8 mouse cellular contexts compared by ENCODE assay signal in the genomic region with DNA sequence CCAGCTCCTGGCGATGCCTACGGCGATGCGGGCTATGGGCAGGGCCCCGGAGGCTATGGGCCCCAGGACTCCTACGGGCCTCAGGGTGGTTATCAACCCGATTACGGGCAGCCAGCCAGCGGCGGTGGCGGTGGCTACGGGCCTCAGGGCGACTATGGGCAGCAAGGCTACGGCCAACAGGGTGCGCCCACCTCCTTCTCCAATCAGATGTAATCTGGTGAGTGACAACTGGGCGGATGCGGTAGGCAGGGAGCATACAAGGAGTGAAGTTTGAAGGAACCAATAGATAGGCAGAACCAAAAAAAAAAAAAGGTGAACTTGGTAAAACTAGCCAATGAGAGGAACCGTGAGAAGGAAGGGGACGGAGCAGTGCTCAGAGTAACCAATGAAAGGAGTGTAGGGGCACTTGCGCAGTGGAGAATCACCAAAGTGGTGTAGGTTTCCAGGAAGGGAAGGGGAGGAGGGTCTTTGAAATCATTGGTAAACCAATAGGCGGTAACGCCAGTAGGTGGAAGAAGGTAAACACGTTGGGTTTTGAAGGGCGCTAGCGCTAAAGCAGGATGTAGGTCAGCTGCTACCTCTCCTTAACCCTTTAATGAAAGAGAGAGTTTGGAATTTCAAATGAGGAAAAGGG. TPM values are rescaled to one million over a fixed set of nuclear protein-coding genes. Genes with fewer than 3 reads are reported as not detected.
A peak's percentile ranks its signal among the peaks of the same experiment; 100 is the strongest.
DNase-seq lines count a peak whose midpoint lies in the region; ATAC-seq and TF ChIP-seq lines count a peak whose summit lies in the region.

No protein-coding gene starts in this region.

- no peaks in the 10 kb centered on the region for H3K36me3 ChIP-seq in intestine, embryonic 16.5 days (ENCODE audit: control insufficient read depth, insufficient read depth, low read length)
- H3K36me3 ChIP-seq in limb, embryonic 13.5 days, result no peaks in the 10 kb centered on the region
- no peaks in the 10 kb centered on the region for H3K36me3 ChIP-seq in midbrain, embryonic 15.5 days (replicated peaks)
- no peaks in the 10 kb centered on the region for H3K36me3 ChIP-seq in spleen, adult 2 months (ENCODE audit: control insufficient read depth, insufficient read depth, low read length)

- H3K27ac ChIP-seq in intestine, embryonic 16.5 days (ENCODE audit: low read length), result peak overlapping the region; percentile 74
- H3K27ac ChIP-seq in limb, embryonic 13.5 days, result peak overlapping the region; percentile 61
- peak overlapping the region; percentile 78 for H3K27ac ChIP-seq in midbrain, embryonic 15.5 days
- peak overlapping the region; percentile 97 for H3K27ac ChIP-seq in spleen, adult 2 months (ENCODE audit: insufficient read depth, low read length)

- intact Hi-C loops in left cerebral cortex, postnatal 36 days (cut with DNase I), result loop anchor here (5.0 kb wide), 1 partner anchor 176 kb away; no protein-coding TSS in a partner anchor

- WGBS in intestine, embryonic 16.5 days, result 19% methylated on average over 25 of the region's 25 CpGs
- 12% methylated on average over 25 of the region's 25 CpGs for WGBS in limb, embryonic 13.5 days
- WGBS in midbrain, embryonic 15.5 days, result 24% methylated on average over 25 of the region's 25 CpGs
- 30% methylated on average over 25 of the region's 25 CpGs for WGBS in spleen, adult 2 months

- peak; percentile 79 for DNase-seq in left cerebral cortex, adult 11 months (ENCODE audit: low spot score)
- DNase-seq in left cerebral cortex, postnatal 36 days (ENCODE audit: low spot score in 2 of 2), result no peak
- DNase-seq in embryo, embryonic 9.5 days (ENCODE audit: extremely low spot score), result peak; percentile 77
- DNase-seq in gastrocnemius, postnatal 4 days (ENCODE audit: low spot score in 2 of 2), result peak; percentile 45 to 77
- peak; percentile 76 to 91 for DNase-seq in spleen, adult 2 months (ENCODE audit: low read depth in 1 of 2, low spot score in 2 of 2)

- H3K4me1 ChIP-seq in intestine, embryonic 16.5 days (ENCODE audit: control insufficient read depth, insufficient read depth, low read length), result no peaks in the 10 kb centered on the region
- no peaks in the 10 kb centered on the region for H3K4me1 ChIP-seq in limb, embryonic 13.5 days
- H3K4me1 ChIP-seq in midbrain, embryonic 15.5 days, result peaks cover 6% of the 10 kb centered on the region; the same call in 1 of the 2 replicates
- H3K4me1 ChIP-seq in spleen, adult 2 months (ENCODE audit: control insufficient read depth, insufficient read depth, insufficient read length), result peaks cover 10% of the 10 kb centered on the region

- peak; percentile 98 for ATAC-seq in intestine, embryonic 16.5 days
- peak; percentile 98 for ATAC-seq in limb, embryonic 13.5 days (ENCODE audit: low FRiP score, low read depth)
- peak; percentile 97 for ATAC-seq in midbrain, embryonic 15.5 days (replicated peaks)

- H3K27me3 ChIP-seq in intestine, embryonic 16.5 days (replicated peaks; ENCODE audit: control insufficient read depth, insufficient read depth, low read length), result no peaks in the 10 kb centered on the region
- no peaks in the 10 kb centered on the region for H3K27me3 ChIP-seq in limb, embryonic 13.5 days
- no peaks in the 10 kb centered on the region for H3K27me3 ChIP-seq in midbrain, embryonic 15.5 days (replicated peaks)
- H3K27me3 ChIP-seq in spleen, adult 2 months (ENCODE audit: control insufficient read depth, insufficient read depth, low read length), result no peaks in the 10 kb centered on the region

- TF ChIP-seq POLR2A in spleen, adult 2 months (IDR thresholded peaks at IDR 0.05; ENCODE audit: low read depth, low read length), result peak; percentile 74

- H3K4me3 ChIP-seq in intestine, embryonic 16.5 days (ENCODE audit: low read length), result peak overlapping the region; percentile 56
- peak overlapping the region; percentile 51 for H3K4me3 ChIP-seq in limb, embryonic 13.5 days
- peak overlapping the region; percentile 33 for H3K4me3 ChIP-seq in midbrain, embryonic 15.5 days
- H3K4me3 ChIP-seq in spleen, adult 2 months (ENCODE audit: extremely low read depth, insufficient read depth, insufficient read length), result peak overlapping the region; percentile 60

- TF ChIP-seq CTCF in spleen, adult 2 months (IDR thresholded peaks at IDR 0.05; ENCODE audit: extremely low read depth, insufficient read depth, insufficient read length, insufficient replicate concordance), result no peak

- H3K4me2 ChIP-seq in intestine, embryonic 16.5 days (ENCODE audit: low read depth, low read length), result peak overlapping the region; percentile 54
- H3K4me2 ChIP-seq in limb, embryonic 13.5 days (replicated peaks), result peak overlapping the region; percentile 62
- H3K4me2 ChIP-seq in midbrain, embryonic 15.5 days, result peak overlapping the region; percentile 53

- no peaks in the 10 kb centered on the region for H3K9me3 ChIP-seq in intestine, embryonic 16.5 days (ENCODE audit: control insufficient read depth, low read length)
- H3K9me3 ChIP-seq in limb, embryonic 13.5 days, result no peaks in the 10 kb centered on the region
- no peaks in the 10 kb centered on the region for H3K9me3 ChIP-seq in midbrain, embryonic 15.5 days

- H3K9ac ChIP-seq in intestine, embryonic 16.5 days (ENCODE audit: low read depth, low read length), result peak overlapping the region; percentile 79
- H3K9ac ChIP-seq in limb, embryonic 13.5 days, result peak overlapping the region; percentile 69
- no peak overlapping the region; the same call in 1 of the 2 replicates for H3K9ac ChIP-seq in midbrain, embryonic 15.5 days

RNA-seq across cellular contexts. Expression of gene Prickle3, which starts 8.3 kb away (rescaled TPM):
- total RNA-seq in left cerebral cortex, postnatal 36 days (2021), result 1 to 10 TPM; 1.4 to 3.0 TPM
- total RNA-seq in gastrocnemius, postnatal 4 days (2021), result 1 to 10 TPM; 8.9 to 9.5 TPM
- polyA plus RNA-seq in intestine, embryonic 16.5 days (2015; fragmentation: Nextera tagmentation; extraction: Ambion mirVana), result 7.6 TPM in 2 replicates
- polyA plus RNA-seq in limb, embryonic 13.5 days (2015; fragmentation: Nextera tagmentation; extraction: Ambion mirVana), result 9.6 and 10.0 TPM in 2 replicates
- 1.6 and 1.7 TPM in 2 replicates for polyA plus RNA-seq in midbrain, embryonic 15.5 days (2015; fragmentation: Nextera tagmentation; extraction: Ambion mirVana)
- polyA plus RNA-seq in spleen, adult 2 months (2012; rRNA removed), result 27.1 and 30.6 TPM in 2 replicates

RNA-seq across cellular contexts. Expression of gene Syp, which starts 10.5 kb away (rescaled TPM):
- 1,000 to 10,000 TPM; 1,776 to 2,090 TPM for total RNA-seq in left cerebral cortex, postnatal 36 days (2021)
- under 1 TPM; 0.83 to 0.98 TPM for total RNA-seq in gastrocnemius, postnatal 4 days (2021)
- polyA plus RNA-seq in intestine, embryonic 16.5 days (2015; fragmentation: Nextera tagmentation; extraction: Ambion mirVana), result 6.0 and 6.2 TPM in 2 replicates
- 0.93 and 1.4 TPM in 2 replicates for polyA plus RNA-seq in limb, embryonic 13.5 days (2015; fragmentation: Nextera tagmentation; extraction: Ambion mirVana)
- 176 and 179 TPM in 2 replicates for polyA plus RNA-seq in midbrain, embryonic 15.5 days (2015; fragmentation: Nextera tagmentation; extraction: Ambion mirVana)
- polyA plus RNA-seq in spleen, adult 2 months (2012; rRNA removed), result 2.4 and 3.2 TPM in 2 replicates

RNA-seq across cellular contexts. Expression of gene Plp2, which starts 22.4 kb away (rescaled TPM):
- total RNA-seq in left cerebral cortex, postnatal 36 days (2021), result 1 to 10 TPM; 8.4 to 9.1 TPM
- 100 to 1,000 TPM in 1 of 2 experiments, 10 to 100 TPM in 1; 82.9 to 104 TPM for total RNA-seq in gastrocnemius, postnatal 4 days (2021)
- polyA plus RNA-seq in intestine, embryonic 16.5 days (2015; fragmentation: Nextera tagmentation; extraction: Ambion mirVana), result 187 and 205 TPM in 2 replicates
- polyA plus RNA-seq in limb, embryonic 13.5 days (2015; fragmentation: Nextera tagmentation; extraction: Ambion mirVana), result 108 and 114 TPM in 2 replicates
- polyA plus RNA-seq in midbrain, embryonic 15.5 days (2015; fragmentation: Nextera tagmentation; extraction: Ambion mirVana), result 17.5 and 19.7 TPM in 2 replicates
- 88.2 and 90.0 TPM in 2 replicates for polyA plus RNA-seq in spleen, adult 2 months (2012; rRNA removed)

RNA-seq across cellular contexts. Expression of gene Magix, which starts 32.3 kb away (rescaled TPM):
- under 1 TPM; 0.17 to 0.41 TPM for total RNA-seq in left cerebral cortex, postnatal 36 days (2021)
- total RNA-seq in gastrocnemius, postnatal 4 days (2021), result 1 to 10 TPM; 1.3 to 1.8 TPM
- 0.71 and 0.93 TPM in 2 replicates for polyA plus RNA-seq in intestine, embryonic 16.5 days (2015; fragmentation: Nextera tagmentation; extraction: Ambion mirVana)
- polyA plus RNA-seq in limb, embryonic 13.5 days (2015; fragmentation: Nextera tagmentation; extraction: Ambion mirVana), result 0.22 and 0.40 TPM in 2 replicates
- 0.09 TPM in 1 of 2 replicates, not detected in the other for polyA plus RNA-seq in midbrain, embryonic 15.5 days (2015; fragmentation: Nextera tagmentation; extraction: Ambion mirVana)
- polyA plus RNA-seq in spleen, adult 2 months (2012; rRNA removed), result 0.29 and 0.52 TPM in 2 replicates

RNA-seq across cellular contexts. Expression of gene Cacna1f, which starts 41.9 kb away (rescaled TPM):
- under 1 TPM; 0.11 to 0.32 TPM for total RNA-seq in left cerebral cortex, postnatal 36 days (2021)
- total RNA-seq in gastrocnemius, postnatal 4 days (2021), result not detected
- polyA plus RNA-seq in intestine, embryonic 16.5 days (2015; fragmentation: Nextera tagmentation; extraction: Ambion mirVana), result 0.02 TPM in 1 of 2 replicates, not detected in the other
- polyA plus RNA-seq in limb, embryonic 13.5 days (2015; fragmentation: Nextera tagmentation; extraction: Ambion mirVana), result 0.04 TPM in 1 of 2 replicates, not detected in the other
- 0.13 and 0.27 TPM in 2 replicates for polyA plus RNA-seq in midbrain, embryonic 15.5 days (2015; fragmentation: Nextera tagmentation; extraction: Ambion mirVana)
- polyA plus RNA-seq in spleen, adult 2 months (2012; rRNA removed), result 0.07 and 0.09 TPM in 2 replicates

Comparison
In these comparisons a context has a peak if more than half of its experiments do, and no peak if none do; other contexts are left out.
1. DNase-seq: peak in left cerebral cortex, adult 11 months (single experiment), embryo, embryonic 9.5 days (single experiment), gastrocnemius, postnatal 4 days (2 of 2) and spleen, adult 2 months (2 of 2); none in left cerebral cortex, postnatal 36 days (0 of 2).
2. RNA of gene Syp, which starts 10.5 kb away (polyA plus RNA-seq): 176 to 179 TPM in midbrain, embryonic 15.5 days; 6.0 to 6.2 TPM in intestine, embryonic 16.5 days, 2.4 to 3.2 TPM in spleen, adult 2 months and 0.93 to 1.4 TPM in limb, embryonic 13.5 days; every median in the first group is over 10 times any median in the second.
3. Peak in every context shown above with its lines, with median percentiles within 50 percentile points of each other: ATAC-seq, H3K27ac ChIP-seq, H3K4me2 ChIP-seq and H3K4me3 ChIP-seq.